Mouse (Mus musculus) heart, embryonic 14.5 days (tissue): ENCODE measurements at regions not wholly inside any gene's neighbourhood (a gene's known extent, or its start where the extent isn't known, plus 50 kb on each side); places are given as distances from the start of the nearest gene placed in this dataset.

Source experiments
- ATAC-seq: fragments of 200-750 bp; cut with Nextera tagmentation; 2 replicates; pipeline ENCODE4 v1.8.0; 2017; ENCODE audit warnings: low read depth, moderate TSS enrichment; ENCODE audit not compliant: insufficient number of reproducible peaks, insufficient read depth, low FRiP score
- H3K27ac ChIP-seq, 2 experiments: fragments of 200-500 bp in 1 of 2; fragments of 300-500 bp in 1 of 2; sonication (generic) in 1 of 2; replicated peaks in 1 of 2; 2 replicates each; pipeline ENCODE4 v1.5.1; 2012 to 2014; ENCODE audit warnings: low read depth in 2 of 2, low read length in 2 of 2, control low read depth in 1 of 2, mild to moderate bottlenecking in 1 of 2, mixed read lengths in 1 of 2; ENCODE audit not compliant: control insufficient read depth in 1 of 2, insufficient read depth in 1 of 2
- H3K27me3 ChIP-seq: fragments of 300-500 bp; sonication (generic); 2 replicates; pipeline ENCODE4 v1.6.1; 2014; ENCODE audit warnings: mild to moderate bottlenecking, low read length, control low read depth; ENCODE audit not compliant: control insufficient read depth, insufficient read depth
- H3K36me3 ChIP-seq: fragments of 300-500 bp; sonication (generic); 2 replicates; pipeline ENCODE4 v1.6.1; 2014; ENCODE audit warnings: mild to moderate bottlenecking, control low read depth, low read length, mixed read lengths; ENCODE audit not compliant: control insufficient read depth, insufficient read depth
- H3K4me1 ChIP-seq, 2 experiments: fragments of 200-500 bp in 1 of 2; fragments of 300-500 bp in 1 of 2; sonication (generic) in 1 of 2; 2 replicates each; pipeline ENCODE4 v1.6.1; 2012 to 2014; ENCODE audit warnings: low read length in 2 of 2, control low read depth in 1 of 2, mixed read lengths in 1 of 2; ENCODE audit not compliant: control insufficient read depth in 2 of 2, insufficient read depth in 2 of 2
- H3K4me2 ChIP-seq: fragments of 300-500 bp; sonication (generic); 2 replicates; pipeline ENCODE4 v1.6.1; 2014; ENCODE audit warnings: mild to moderate bottlenecking, low read length
- H3K4me3 ChIP-seq, 2 experiments: fragments of 200-500 bp in 1 of 2; fragments of 300-500 bp in 1 of 2; sonication (generic) in 1 of 2; 2 replicates each; pipeline ENCODE4 v1.5.1; 2012 to 2014; ENCODE audit warnings: low read length in 2 of 2, mild to moderate bottlenecking in 2 of 2, control low read depth in 1 of 2, low read depth in 1 of 2, moderate library complexity in 1 of 2; ENCODE audit not compliant: control insufficient read depth in 1 of 2, insufficient read depth in 1 of 2
- H3K9ac ChIP-seq: fragments of 300-500 bp; sonication (generic); 2 replicates; pipeline ENCODE4 v1.6.1; 2014; ENCODE audit warnings: mild to moderate bottlenecking, low read length
- H3K9me3 ChIP-seq: fragments of 300-500 bp; sonication (generic); 2 replicates; pipeline ENCODE4 v1.6.1; 2016; ENCODE audit warnings: low read length, control low read depth; ENCODE audit not compliant: control insufficient read depth
- WGBS: fragments of 180-500 bp; shearing (Covaris S2); extraction: QIAGEN DNeasy Blood & Tissue Kit; methylation state at CpG from one replicate; pipeline ENCODE4 v1.1.7; 2014; 5-methylcytosine and 5-hydroxymethylcytosine counted together

- ATAC-seq, result no peak
- Histone ChIP-seq H3K4me3 (no peak overlapping the region), H3K4me2 (no peak overlapping the region), H3K27ac (no peak overlapping the region), H3K9me3 (no peaks in the 10 kb centered on the region), H3K27me3 (no peaks in the 10 kb centered on the region), H3K9ac (no peak overlapping the region), H3K4me1 (peaks cover 7 to 22% of the 10 kb centered on the region in 2 experiments), H3K36me3 (no peaks in the 10 kb centered on the region)
- 39% methylated on average over 3 of the region's 3 CpGs for WGBS
Observed at GRCm38 (mm10) chr5:52044101-52044500, 146.2 kb downstream of the Dhx15 start.

GRCm38 (mm10) chr5:52041447-52041846 is 148.9 kb downstream of the Dhx15 start:
- 83% methylated on average over 3 of the region's 3 CpGs for WGBS
- no peak overlapping the region; a peak in 1 of 4 replicates for H3K27ac ChIP-seq
- ATAC-seq, result no peak

GRCm38 (mm10) chr5:52040427-52041312 is 149.6 kb downstream of the Dhx15 start:
- Histone ChIP-seq H3K4me1 (peaks cover 7 to 23% of the 10 kb centered on the region in 2 experiments), H3K27ac (peak overlapping the region; percentile 76 to 82), H3K9ac (peak overlapping the region; percentile 26), H3K4me2 (peak overlapping the region; percentile 63), H3K4me3 (0 out of 4 replicates have a peak overlapping the region, but pooled peaks of 1 of the 2 experiments have one; percentile 8), H3K36me3 (no peaks in the 10 kb centered on the region), H3K9me3 (no peaks in the 10 kb centered on the region), H3K27me3 (no peaks in the 10 kb centered on the region)
- 8% methylated on average over 24 of the region's 24 CpGs for WGBS
- ATAC-seq, result peak; percentile 74; the same call in 1 of the 2 replicates

More at GRCm38 (mm10) chr5:52041447-52041846, 148.9 kb downstream of the Dhx15 start:
- Histone ChIP-seq H3K36me3 (no peaks in the 10 kb centered on the region), H3K27me3 (no peaks in the 10 kb centered on the region), H3K9ac (no peak overlapping the region), H3K4me3 (no peak overlapping the region), H3K9me3 (no peaks in the 10 kb centered on the region), H3K4me2 (no peak overlapping the region), H3K4me1 (peaks cover 7 to 25% of the 10 kb centered on the region in 2 experiments)

GRCm38 (mm10) chr5:52035339-52035738 is 155.0 kb downstream of the Dhx15 start:
- H3K4me1 ChIP-seq, result peaks cover 3 to 10% of the 10 kb centered on the region in 2 experiments; a peak in 3 of 4 replicates
- no peak overlapping the region for H3K9ac ChIP-seq
- 57% methylated on average over 6 of the region's 6 CpGs for whole genome bisulfite sequencing
- no peaks in the 10 kb centered on the region for H3K36me3 ChIP-seq
- H3K4me2 ChIP-seq, result no peak overlapping the region
- H3K27me3 ChIP-seq, result no peaks in the 10 kb centered on the region
- no peak overlapping the region for H3K4me3 ChIP-seq
- no peak overlapping the region for H3K27ac ChIP-seq
- no peaks in the 10 kb centered on the region for H3K9me3 ChIP-seq
- no peak for ATAC-seq

GRCm38 (mm10) chr5:52027478-52027877 is 162.8 kb downstream of the Dhx15 start:
- no peak overlapping the region for H3K4me3 ChIP-seq
- H3K4me2 ChIP-seq, result no peak overlapping the region
- H3K9ac ChIP-seq, result no peak overlapping the region
- H3K27me3 ChIP-seq, result no peaks in the 10 kb centered on the region
- ATAC-seq, result no peak
- H3K9me3 ChIP-seq, result no peaks in the 10 kb centered on the region
- H3K27ac ChIP-seq, result no peak overlapping the region
- WGBS, result 81% methylated on average over 4 of the region's 4 CpGs
- no peaks in the 10 kb centered on the region for H3K36me3 ChIP-seq
- peaks cover 6 to 8% of the 10 kb centered on the region in 2 experiments; a peak in 3 of 4 replicates for H3K4me1 ChIP-seq

- no peak overlapping the region for H3K9ac ChIP-seq
- H3K4me1 ChIP-seq, result peaks cover 11 to 19% of the 10 kb centered on the region in 2 experiments
- H3K27ac ChIP-seq, result no peak overlapping the region
- no peak overlapping the region for H3K4me3 ChIP-seq
- no peaks in the 10 kb centered on the region for H3K36me3 ChIP-seq
- WGBS, result 68% methylated on average over 3 of the region's 3 CpGs
- ATAC-seq, result no peak
- no peaks in the 10 kb centered on the region for H3K9me3 ChIP-seq
- H3K27me3 ChIP-seq, result no peaks in the 10 kb centered on the region
- H3K4me2 ChIP-seq, result no peak overlapping the region
Observed at GRCm38 (mm10) chr5:52026148-52026547, 164.2 kb downstream of the Dhx15 start.

GRCm38 (mm10) chr5:52023212-52023611 is 167.1 kb downstream of the Dhx15 start:
- H3K27ac ChIP-seq, result no peak overlapping the region
- no peak overlapping the region for H3K4me3 ChIP-seq
- H3K4me2 ChIP-seq, result no peak overlapping the region
- no peaks in the 10 kb centered on the region for H3K27me3 ChIP-seq
- WGBS, result 63% methylated on average over 9 of the region's 9 CpGs
- H3K9ac ChIP-seq, result no peak overlapping the region
- H3K36me3 ChIP-seq, result no peaks in the 10 kb centered on the region
- H3K4me1 ChIP-seq, result peaks cover 11 to 19% of the 10 kb centered on the region in 2 experiments
- no peak for ATAC-seq
- H3K9me3 ChIP-seq, result no peaks in the 10 kb centered on the region
